Mouse (Mus musculus): ENCODE data around the gene Rab15. TPM values are rescaled to one million over a fixed set of nuclear protein-coding genes. Genes with fewer than 3 reads are reported as not detected.

Rab15 gene
- polyA plus RNA-seq, 1 experiment from 2014 or later, result 1.7 TPM

DNA sequence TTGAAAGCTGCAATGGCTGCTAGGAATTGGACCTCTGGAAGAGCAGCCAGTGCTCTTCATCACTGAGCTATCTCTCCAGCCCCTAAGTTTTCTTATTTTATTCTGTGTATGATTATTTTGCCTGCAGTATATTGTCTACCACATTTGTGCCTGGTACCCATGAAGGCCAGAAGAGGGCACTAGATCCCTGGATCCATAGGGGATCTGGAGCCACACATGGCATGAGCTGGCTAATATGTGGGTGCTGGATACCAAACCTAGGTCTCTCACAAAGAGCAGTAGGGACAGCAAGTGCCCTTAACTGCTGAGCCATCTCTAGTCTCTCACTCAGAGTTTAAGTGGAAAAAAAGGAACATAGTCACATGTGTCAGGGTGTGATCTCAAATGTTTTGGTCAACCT is 44.9 kb downstream of the Rab15 start:
- Histone ChIP-seq H3K4me2 (no peak overlapping the region), H3K27ac (ENCODE audit: low read depth, low read length) (no peak overlapping the region), H3K27me3 (replicated peaks; ENCODE audit: control insufficient read depth, insufficient read depth, low read length) (no peaks in the 10 kb centered on the region), H3K9ac (ENCODE audit: low read depth, low read length) (no peak overlapping the region), H3K4me3 (ENCODE audit: low read depth, low read length) (no peak overlapping the region), H3K36me3 (ENCODE audit: control insufficient read depth, insufficient read depth, low read length) (no peaks in the 10 kb centered on the region; the same call in 1 of the 2 replicates), H3K9me3 (ENCODE audit: control insufficient read depth, low read length) (no peaks in the 10 kb centered on the region), H3K4me1 (replicated peaks; ENCODE audit: control insufficient read depth, insufficient read depth, low read length) (no peaks in the 10 kb centered on the region; the same call in 1 of the 2 replicates)
- ATAC-seq (replicated peaks; ENCODE audit: low FRiP score) (no peak), DNase-seq (ENCODE audit: low spot score) (no peak)

GRCm38 (mm10) chr12:76776898-76777297 is 45.8 kb downstream of the Rab15 start:
- DNase-seq (ENCODE audit: low spot score), result no peak
- no peaks in the 10 kb centered on the region for H3K9me3 ChIP-seq (ENCODE audit: control insufficient read depth, low read length)
- no peaks in the 10 kb centered on the region for H3K27me3 ChIP-seq (replicated peaks; ENCODE audit: control insufficient read depth, insufficient read depth, low read length)
- no peaks in the 10 kb centered on the region; the same call in 1 of the 2 replicates for H3K36me3 ChIP-seq (ENCODE audit: control insufficient read depth, insufficient read depth, low read length)
- WGBS, result 55% methylated on average over 5 of the region's 5 CpGs
- ATAC-seq (replicated peaks; ENCODE audit: low FRiP score), result no peak
- no peak overlapping the region for H3K27ac ChIP-seq (ENCODE audit: low read depth, low read length)
- no peak overlapping the region for H3K4me2 ChIP-seq
- H3K9ac ChIP-seq (ENCODE audit: low read depth, low read length), result no peak overlapping the region
- H3K4me3 ChIP-seq (ENCODE audit: low read depth, low read length), result no peak overlapping the region
- no peaks in the 10 kb centered on the region; the same call in 1 of the 2 replicates for H3K4me1 ChIP-seq (replicated peaks; ENCODE audit: control insufficient read depth, insufficient read depth, low read length)

- Histone ChIP-seq H3K36me3 (ENCODE audit: control insufficient read depth, insufficient read depth, low read length) (no peaks in the 10 kb centered on the region; the same call in 1 of the 2 replicates), H3K27me3 (replicated peaks; ENCODE audit: control insufficient read depth, insufficient read depth, low read length) (no peaks in the 10 kb centered on the region), H3K27ac (ENCODE audit: low read depth, low read length) (no peak overlapping the region), H3K4me1 (replicated peaks; ENCODE audit: control insufficient read depth, insufficient read depth, low read length) (no peaks in the 10 kb centered on the region; the same call in 1 of the 2 replicates), H3K9ac (ENCODE audit: low read depth, low read length) (no peak overlapping the region), H3K4me2 (no peak overlapping the region), H3K4me3 (ENCODE audit: low read depth, low read length) (no peak overlapping the region), H3K9me3 (ENCODE audit: control insufficient read depth, low read length) (no peaks in the 10 kb centered on the region)
- DNase-seq (ENCODE audit: low spot score) (no peak), ATAC-seq (replicated peaks; ENCODE audit: low FRiP score) (no peak)
- WGBS, result 81% methylated on average over 4 of the region's 4 CpGs
Observed at GRCm38 (mm10) chr12:76775132-76775531, 47.6 kb downstream of the Rab15 start.

GRCm38 (mm10) chr12:76774652-76775051 is 48.1 kb downstream of the Rab15 start:
- Histone ChIP-seq H3K4me1 (replicated peaks; ENCODE audit: control insufficient read depth, insufficient read depth, low read length) (no peaks in the 10 kb centered on the region; the same call in 1 of the 2 replicates), H3K27ac (ENCODE audit: low read depth, low read length) (no peak overlapping the region)

GRCm38 (mm10) chr12:76771540-76771939 is 51.2 kb downstream of the Rab15 start:
- DNase-seq (ENCODE audit: low spot score) (no peak), ATAC-seq (replicated peaks; ENCODE audit: low FRiP score) (no peak)
- no peaks in the 10 kb centered on the region; the same call in 1 of the 2 replicates for H3K36me3 ChIP-seq (ENCODE audit: control insufficient read depth, insufficient read depth, low read length)
- no peak overlapping the region for H3K9ac ChIP-seq (ENCODE audit: low read depth, low read length)
- 83% methylated on average over 5 of the region's 5 CpGs for WGBS
- no peak overlapping the region for H3K27ac ChIP-seq (ENCODE audit: low read depth, low read length)
- H3K4me3 ChIP-seq (ENCODE audit: low read depth, low read length), result no peak overlapping the region
- H3K4me2 ChIP-seq, result no peak overlapping the region
- no peaks in the 10 kb centered on the region for H3K9me3 ChIP-seq (ENCODE audit: control insufficient read depth, low read length)
- H3K27me3 ChIP-seq (replicated peaks; ENCODE audit: control insufficient read depth, insufficient read depth, low read length), result no peaks in the 10 kb centered on the region
- no peaks in the 10 kb centered on the region; the same call in 1 of the 2 replicates for H3K4me1 ChIP-seq (replicated peaks; ENCODE audit: control insufficient read depth, insufficient read depth, low read length)

More at GRCm38 (mm10) chr12:76774652-76775051, 48.1 kb downstream of the Rab15 start:
- H3K4me2 ChIP-seq, result no peak overlapping the region
- H3K9me3 ChIP-seq (ENCODE audit: control insufficient read depth, low read length), result no peaks in the 10 kb centered on the region
- no peak for ATAC-seq (replicated peaks; ENCODE audit: low FRiP score)
- 64% methylated on average over 3 of the region's 3 CpGs for WGBS
- H3K36me3 ChIP-seq (ENCODE audit: control insufficient read depth, insufficient read depth, low read length), result no peaks in the 10 kb centered on the region; the same call in 1 of the 2 replicates
- DNase-seq (ENCODE audit: low spot score), result no peak
- no peaks in the 10 kb centered on the region for H3K27me3 ChIP-seq (replicated peaks; ENCODE audit: control insufficient read depth, insufficient read depth, low read length)
- H3K9ac ChIP-seq (ENCODE audit: low read depth, low read length), result no peak overlapping the region
- H3K4me3 ChIP-seq (ENCODE audit: low read depth, low read length), result no peak overlapping the region

DNA sequence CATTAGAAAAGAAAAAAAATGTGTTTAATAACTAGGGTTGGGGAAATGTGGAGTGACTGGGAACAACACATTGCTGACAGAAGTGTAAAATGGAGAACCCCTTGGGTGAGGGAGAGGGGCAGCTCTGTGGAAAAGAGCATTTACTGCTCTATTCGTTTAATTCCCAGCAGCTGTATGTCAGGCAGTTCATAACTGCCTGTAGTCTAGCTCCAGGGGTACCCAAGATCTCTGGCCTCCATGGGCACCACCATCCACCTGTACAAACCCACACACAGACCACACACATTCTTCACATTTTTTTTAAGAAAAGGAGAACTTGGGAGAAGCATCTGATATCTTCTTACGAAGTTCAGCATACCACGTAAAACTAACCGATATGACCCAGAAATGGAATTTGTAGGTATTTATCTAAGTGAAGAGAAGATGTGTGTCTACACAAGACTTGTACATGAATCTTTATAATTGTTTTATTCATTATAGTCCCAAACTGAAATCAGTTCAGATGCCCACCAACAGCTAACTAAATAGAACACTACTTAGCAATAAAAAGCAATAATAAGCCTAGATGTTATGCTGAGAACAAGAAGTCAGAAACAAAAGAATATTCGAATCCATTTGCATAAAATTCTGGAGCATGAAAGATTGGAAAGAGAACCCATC is 51.7 kb downstream of the Rab15 start:
- WGBS, result 78% methylated on average over 5 of the region's 5 CpGs

DNA sequence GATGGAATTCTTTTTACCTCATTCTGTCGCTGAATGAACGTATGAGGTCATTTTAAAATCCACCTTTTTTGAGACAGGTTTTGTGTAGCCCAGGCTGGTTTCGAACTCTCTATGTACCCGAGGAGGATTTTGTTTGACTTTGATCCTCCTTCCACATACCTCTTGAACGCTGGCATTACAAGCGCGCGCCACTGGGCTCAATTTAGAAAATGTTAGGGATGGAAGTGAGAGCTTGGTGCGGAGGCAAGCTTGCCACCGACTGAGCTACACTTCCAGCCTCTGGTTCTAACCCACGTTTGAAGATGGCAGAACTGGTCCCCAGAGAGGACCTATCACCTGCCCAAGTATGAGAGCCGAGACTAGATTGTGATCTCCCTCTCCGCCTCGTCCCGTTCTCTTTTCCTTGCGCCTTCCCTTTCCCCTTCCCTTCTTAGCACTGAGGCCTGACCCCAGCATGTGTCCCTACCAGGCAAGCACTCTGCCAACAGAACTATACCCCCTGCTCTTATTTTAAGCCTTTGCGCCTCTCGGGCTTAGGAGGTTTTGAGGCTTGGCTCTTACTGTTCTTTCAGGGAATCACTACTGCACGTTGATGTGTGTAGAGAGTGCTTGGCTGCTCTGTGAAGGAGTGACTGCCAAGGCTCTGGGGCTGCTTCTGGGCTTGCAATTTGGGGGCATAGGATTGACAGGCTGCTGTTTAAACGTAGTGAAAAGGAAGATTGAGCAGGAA is 56.6 kb downstream of the Rab15 start:
- Histone ChIP-seq H3K4me3 (ENCODE audit: low read depth, low read length) (peak overlapping the region; percentile 78), H3K4me2 (peak overlapping the region; percentile 90), H3K36me3 (ENCODE audit: control insufficient read depth, insufficient read depth, low read length) (no peaks in the 10 kb centered on the region; the same call in 1 of the 2 replicates), H3K27me3 (replicated peaks; ENCODE audit: control insufficient read depth, insufficient read depth, low read length) (0 out of 2 replicates have a peak, but pooled peaks cover 2% of the 10 kb centered on the region), H3K4me1 (replicated peaks; ENCODE audit: control insufficient read depth, insufficient read depth, low read length) (peaks cover 3% of the 10 kb centered on the region; the same call in 1 of the 2 replicates), H3K27ac (ENCODE audit: low read depth, low read length) (no peak overlapping the region; the same call in 1 of the 2 replicates), H3K9me3 (ENCODE audit: control insufficient read depth, low read length) (no peaks in the 10 kb centered on the region), H3K9ac (ENCODE audit: low read depth, low read length) (peak overlapping the region; percentile 77)
- no peak for ATAC-seq (replicated peaks; ENCODE audit: low FRiP score)
- WGBS, result 31% methylated on average over 20 of the region's 20 CpGs
- DNase-seq (ENCODE audit: low spot score), result peak; percentile 37

More for the DNA sequence above, 51.7 kb downstream of the Rab15 start:
- ATAC-seq (replicated peaks; ENCODE audit: low FRiP score) (no peak), DNase-seq (ENCODE audit: low spot score) (no peak)
- no peaks in the 10 kb centered on the region for H3K27me3 ChIP-seq (replicated peaks; ENCODE audit: control insufficient read depth, insufficient read depth, low read length)
- no peak overlapping the region for H3K27ac ChIP-seq (ENCODE audit: low read depth, low read length)
- H3K4me3 ChIP-seq (ENCODE audit: low read depth, low read length), result no peak overlapping the region
- no peak overlapping the region for H3K4me2 ChIP-seq
- H3K9ac ChIP-seq (ENCODE audit: low read depth, low read length), result no peak overlapping the region
- no peaks in the 10 kb centered on the region; the same call in 1 of the 2 replicates for H3K36me3 ChIP-seq (ENCODE audit: control insufficient read depth, insufficient read depth, low read length)
- peaks cover 2% of the 10 kb centered on the region; the same call in 1 of the 2 replicates for H3K4me1 ChIP-seq (replicated peaks; ENCODE audit: control insufficient read depth, insufficient read depth, low read length)
- no peaks in the 10 kb centered on the region for H3K9me3 ChIP-seq (ENCODE audit: control insufficient read depth, low read length)

DNA sequence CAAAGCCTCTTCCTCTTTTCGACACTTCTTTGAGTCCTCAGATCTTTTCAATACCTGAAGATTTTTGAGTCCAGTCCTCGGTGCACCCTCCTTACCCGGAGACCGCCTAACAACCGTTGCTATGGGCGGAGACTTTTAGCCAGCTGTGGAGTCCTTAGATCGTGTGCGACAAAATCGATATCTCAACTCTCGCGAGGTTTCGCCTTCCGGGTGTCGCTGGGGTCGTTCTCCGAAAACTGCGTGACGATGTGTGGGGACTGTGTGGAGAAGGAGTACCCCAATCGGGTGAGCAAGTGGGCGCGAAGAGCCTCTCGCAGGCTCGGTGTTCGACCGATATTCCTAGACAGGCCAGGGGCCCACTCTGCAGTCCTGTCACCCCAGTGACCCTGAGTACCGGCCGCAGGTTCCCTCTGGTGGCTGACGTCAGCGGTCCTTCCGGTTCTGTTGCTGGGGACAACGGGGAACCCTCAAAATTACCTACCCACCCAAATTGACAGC is 57.3 kb downstream of the Rab15 start, which contains the start of the genes Churc1 and Fntb:
Gene Churc1, plus strand, starts transcription at position 185 of the 498 bp plus-strand sequence.
Gene Fntb, plus strand, starts transcription at position 236 of the 498 bp plus-strand sequence.
- Histone ChIP-seq H3K4me1 (replicated peaks; ENCODE audit: control insufficient read depth, insufficient read depth, low read length) (peaks cover 3% of the 10 kb centered on the region; the same call in 1 of the 2 replicates), H3K4me3 (ENCODE audit: low read depth, low read length) (peak within 1 kb of the TSS; percentile 78), H3K27ac (ENCODE audit: low read depth, low read length) (peak within 1 kb of the TSS; percentile 79), H3K36me3 (ENCODE audit: control insufficient read depth, insufficient read depth, low read length) (no peaks in the 10 kb centered on the region; the same call in 1 of the 2 replicates), H3K4me2 (peak within 1 kb of the TSS; percentile 90), H3K27me3 (replicated peaks; ENCODE audit: control insufficient read depth, insufficient read depth, low read length) (0 out of 2 replicates have a peak, but pooled peaks cover 2% of the 10 kb centered on the region), H3K9ac (ENCODE audit: low read depth, low read length) (peak within 1 kb of the TSS; percentile 77), H3K9me3 (ENCODE audit: control insufficient read depth, low read length) (no peaks in the 10 kb centered on the region)
- ATAC-seq (replicated peaks; ENCODE audit: low FRiP score) (peak; percentile 99), DNase-seq (ENCODE audit: low spot score) (peak; percentile 88)
- WGBS, result under 1% methylated on average over 31 of the region's 31 CpGs

Measured in liver, embryonic 11.5 days (tissue).